Mouse (Mus musculus) CD4-positive helper T cell, adult 2 months (primary cell): ENCODE measurements around the gene Mrpl30.

Source experiments
- DNase-seq: peaks from one replicate; pipeline ENCODE4 v3.0.0-alpha.2; 2012; ENCODE audit warnings: low read depth, missing footprints, low spot score

The Mrpl30 gene

DNA sequence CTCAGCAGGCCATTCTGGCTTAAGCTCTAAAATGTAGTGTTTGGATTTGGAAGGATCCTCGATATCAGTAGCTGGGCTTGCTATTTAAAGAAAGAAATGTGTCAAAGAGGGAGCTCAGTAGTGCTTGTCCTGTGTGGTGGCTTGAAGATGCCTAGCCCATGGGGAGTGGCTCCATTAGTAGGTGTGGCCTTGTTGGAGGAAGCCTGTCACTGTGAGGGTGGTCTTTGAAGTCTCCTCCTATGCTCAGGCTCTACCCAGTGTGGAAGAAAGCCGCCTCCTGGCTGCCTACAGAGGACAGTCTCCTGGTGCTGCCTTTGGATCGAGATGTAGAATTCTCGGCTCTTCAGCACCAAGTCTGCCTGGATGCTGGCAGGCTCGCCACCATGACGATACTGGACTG is 10.0 kb downstream of the Mrpl30 start:
- no peak for DNase-seq

DNA sequence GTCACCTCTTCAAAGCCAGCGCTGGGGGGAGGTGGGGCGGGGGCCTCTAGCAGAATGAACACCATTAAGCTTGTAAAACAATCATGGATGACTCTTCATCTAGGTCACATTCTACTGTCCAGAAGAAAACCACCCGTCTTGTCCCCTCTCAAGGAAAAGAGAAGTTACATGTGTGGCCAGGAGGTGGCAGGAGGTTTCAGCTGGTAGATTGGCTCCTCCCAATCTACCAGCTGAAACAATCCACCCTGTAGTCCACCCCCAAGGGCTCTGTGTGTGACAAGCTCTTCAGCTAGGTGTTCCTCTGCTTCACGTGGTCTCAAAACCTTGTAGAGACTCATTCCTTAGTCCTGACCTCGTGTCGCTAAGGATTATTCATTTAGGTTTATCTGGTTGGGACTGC is 12.9 kb downstream of the Mrpl30 start:
- peak; percentile 37 for DNase-seq

DNA sequence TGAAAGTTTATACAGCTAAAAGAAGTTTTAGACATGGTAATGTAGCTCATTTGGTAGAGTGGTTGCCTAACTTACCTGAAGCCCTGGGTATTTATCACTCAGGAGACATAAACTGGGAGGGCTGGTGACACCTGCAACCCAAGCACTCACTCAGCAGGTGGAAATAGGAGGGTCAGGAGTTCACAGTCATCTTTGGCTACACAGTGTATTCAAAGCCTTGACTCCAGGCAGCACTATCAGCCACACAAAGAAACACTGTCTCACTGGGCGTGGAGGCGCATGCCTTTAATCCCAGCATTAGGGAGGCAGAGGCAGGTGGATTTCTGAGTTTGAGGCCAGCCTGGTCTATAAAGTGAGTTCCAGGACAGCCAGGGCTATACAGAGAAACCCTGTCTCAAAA is 22.5 kb downstream of the Mrpl30 start:
- DNase-seq, result no peak

DNA sequence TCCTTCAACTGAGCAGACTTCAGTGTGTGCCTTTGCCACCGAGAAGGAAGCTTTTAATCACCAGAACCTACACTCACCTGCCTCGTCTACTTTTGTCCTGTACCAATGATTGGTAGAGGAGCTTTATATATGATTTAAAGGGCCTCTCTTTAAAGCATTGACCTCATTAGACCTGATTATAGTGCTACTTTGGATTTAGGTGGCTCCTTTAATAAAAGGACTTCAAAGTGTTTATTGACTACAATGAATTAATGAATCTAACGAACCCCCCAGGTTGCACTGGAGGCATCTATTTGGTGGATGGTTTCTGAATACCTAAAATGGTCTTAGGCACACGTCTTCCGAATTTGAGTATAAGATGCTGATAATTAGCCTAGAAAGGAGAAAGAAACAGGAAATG is 26.1 kb downstream of the Mrpl30 start, which contains the start of gene Lyg2:
TSS of gene Lyg2 (minus strand) at position 101 of the 400 bp plus-strand sequence.
- no peak for DNase-seq

DNA sequence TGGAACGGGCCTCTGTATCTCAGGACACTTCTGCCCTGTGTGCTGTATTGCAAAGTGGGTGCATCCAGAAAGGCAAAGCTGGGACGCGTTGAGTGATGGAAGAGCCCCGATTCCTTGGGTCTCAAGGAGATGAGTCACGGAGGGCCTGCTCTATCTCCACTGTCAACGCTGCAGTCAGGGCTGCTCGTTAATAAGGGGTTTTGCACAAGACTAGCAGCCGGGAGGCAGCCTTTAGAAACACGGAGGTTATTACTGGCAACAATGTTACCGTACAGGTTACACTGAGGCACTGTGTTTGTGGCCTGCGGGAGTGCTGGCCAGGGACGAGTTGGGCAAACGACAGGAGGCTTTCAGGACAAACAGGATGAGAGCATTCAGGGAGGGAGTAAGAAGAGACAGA is 27.4 kb downstream of the Mrpl30 start:
- no peak for DNase-seq

DNA sequence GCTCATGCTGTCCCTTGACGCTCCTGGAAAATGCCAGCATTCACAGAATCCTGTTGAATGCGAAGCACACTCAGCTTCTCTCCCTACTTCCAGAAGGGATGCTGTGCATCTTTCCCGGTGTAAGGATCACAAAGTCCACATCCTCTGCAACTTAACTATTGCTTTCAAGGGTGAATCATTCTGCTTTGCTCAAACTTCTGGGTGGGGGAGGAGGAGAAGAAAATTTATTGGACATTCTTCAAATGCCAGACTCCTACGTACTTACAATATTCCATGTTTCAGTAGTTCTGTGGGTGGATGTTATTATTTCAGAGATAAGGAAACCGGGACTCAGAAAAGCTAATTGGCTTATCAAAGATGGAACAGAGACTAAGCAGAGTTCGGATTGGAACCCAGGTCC is 27.8 kb downstream of the Mrpl30 start:
- DNase-seq, result no peak

DNA sequence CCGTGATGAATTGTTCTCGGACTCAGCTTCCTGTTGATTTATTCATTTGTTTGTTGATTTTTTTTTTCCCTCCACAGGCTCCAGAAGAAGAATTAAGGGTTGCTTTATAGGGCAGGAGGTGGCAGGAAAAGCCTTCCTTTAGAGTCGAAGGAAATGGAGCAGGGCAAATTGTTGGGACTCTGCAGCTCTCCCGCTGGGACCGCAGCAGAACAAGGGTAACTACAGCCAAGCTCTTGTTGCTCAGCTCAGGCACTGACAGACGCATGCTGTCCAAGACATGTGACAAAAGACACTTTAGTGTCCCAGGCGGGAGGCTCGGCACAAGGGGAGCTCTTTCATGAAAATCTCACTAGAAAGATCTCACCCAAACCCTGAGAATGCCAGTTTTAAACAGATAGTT is 32.3 kb downstream of the Mrpl30 start:
- no peak for DNase-seq

DNA sequence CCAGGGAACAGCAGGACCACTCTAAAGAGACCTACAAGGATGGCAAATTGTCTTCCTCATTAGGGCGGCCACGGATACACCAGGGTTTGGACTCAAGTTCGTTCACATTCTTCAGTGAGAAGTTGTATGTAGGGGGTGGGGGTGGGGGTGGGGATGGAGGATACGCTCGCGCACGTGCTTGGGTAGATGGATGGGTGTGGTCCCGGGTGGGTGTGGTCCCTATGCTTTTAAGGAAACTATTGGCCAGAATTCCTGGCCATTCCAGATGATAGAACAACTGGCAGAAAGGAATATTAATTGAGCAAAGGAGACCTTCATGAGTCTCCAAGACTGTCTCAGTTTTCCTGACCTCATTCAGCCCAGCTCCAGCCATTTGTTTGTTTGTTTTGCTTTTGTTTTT is 35.7 kb downstream of the Mrpl30 start:
- DNase-seq, result no peak

DNA sequence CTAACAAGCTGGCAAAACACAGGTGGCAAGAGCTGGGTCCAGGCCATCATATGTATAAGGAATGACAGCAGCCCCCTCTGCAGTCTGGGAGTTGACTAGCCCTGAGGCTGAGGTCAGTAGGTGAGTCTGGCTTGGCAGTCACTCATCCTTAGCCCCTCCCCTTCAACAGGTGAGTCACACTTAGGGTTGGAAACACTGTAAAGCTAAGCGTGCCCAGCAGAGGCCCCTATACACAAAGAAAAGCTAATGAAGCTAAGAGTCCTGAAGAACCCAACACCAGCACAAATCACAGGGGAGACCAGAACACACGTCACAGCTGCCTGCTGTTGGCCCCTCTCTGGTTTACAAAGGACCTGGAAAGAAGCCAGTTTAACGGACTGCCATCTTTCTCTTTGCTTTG is 41.5 kb downstream of the Mrpl30 start:
- DNase-seq, result peak; percentile 24
